Mouse (Mus musculus) cerebellum, postnatal 10 days (tissue): ENCODE measurements around the gene Mrpl51.

Source experiments
- DNase-seq, 2 experiments: peaks; one replicate each; pipeline ENCODE4 v3.0.0; 2021; ENCODE audit warnings: mixed read lengths in 2 of 2

Mrpl51 gene

DNA sequence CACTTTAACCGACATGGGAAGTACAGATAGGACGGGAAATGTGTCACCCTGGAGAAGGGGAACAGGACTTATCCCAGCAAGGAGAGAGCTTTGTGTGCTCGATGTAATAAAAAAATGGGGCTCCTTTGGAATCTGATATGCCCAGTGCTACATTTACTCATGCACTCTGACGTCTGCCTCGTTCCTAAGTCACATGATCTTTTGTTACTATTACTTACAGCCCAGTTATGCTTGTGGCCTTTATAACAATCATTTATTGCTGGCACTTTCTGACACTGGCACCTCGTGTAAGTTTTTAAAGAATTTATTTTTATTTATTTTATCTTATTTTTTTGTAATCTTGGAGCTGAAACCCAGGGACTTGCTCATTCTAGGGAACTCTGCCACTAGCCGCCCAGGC, 1.8 kb downstream of the Mrpl51 start:
- DNase-seq = no peak

- no peak for DNase-seq
These were observed 4.0 kb downstream of the Mrpl51 start for GRCm38 (mm10) chr6:125195541-125196075.

GRCm38 (mm10) chr6:125196301-125196700, 4.7 kb downstream of the Mrpl51 start:
- no peak for DNase-seq

DNA sequence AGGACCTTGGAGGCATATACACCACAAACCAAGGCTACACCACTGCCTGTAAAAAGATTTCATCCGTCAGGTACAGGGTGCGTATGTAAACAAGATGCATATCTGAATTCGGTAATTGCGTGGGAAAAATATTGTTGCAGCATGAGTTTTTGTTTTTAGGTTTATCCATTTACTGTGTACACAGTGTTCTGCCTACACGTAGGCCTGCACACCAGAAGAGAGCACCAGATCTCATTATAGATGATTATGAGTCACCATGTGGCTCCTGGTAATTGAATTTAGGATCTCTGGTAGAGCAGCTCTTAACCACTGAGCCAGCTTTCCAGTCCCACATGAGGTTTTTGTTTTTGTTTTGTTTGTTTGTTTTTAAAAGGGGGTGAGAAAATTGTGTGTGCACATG, 5.6 kb downstream of the Mrpl51 start:
- no peak for DNase-seq

DNA sequence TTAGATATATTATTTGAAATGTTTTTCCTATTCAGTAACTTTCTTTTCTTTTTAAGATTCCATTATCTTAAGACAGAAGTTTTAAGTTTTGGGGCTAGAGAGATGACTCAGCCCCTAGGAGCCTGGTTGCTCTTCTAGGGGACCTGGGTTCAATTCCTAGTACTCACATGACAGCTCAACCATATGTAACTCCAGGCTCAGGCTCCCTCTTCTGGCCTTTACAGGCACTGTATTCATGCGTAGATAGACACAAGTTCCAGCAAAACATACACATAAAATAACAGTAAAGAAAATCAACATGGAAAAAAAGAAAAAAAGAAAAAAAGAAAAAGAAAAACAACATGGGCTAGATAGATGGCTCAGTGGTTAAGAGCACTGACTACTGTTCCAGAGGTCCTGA, 18.8 kb downstream of the Mrpl51 start:
- no peak for DNase-seq

- DNase-seq = no peak
These were observed 21.0 kb downstream of the Mrpl51 start for GRCm38 (mm10) chr6:125212621-125213020.

GRCm38 (mm10) chr6:125213129-125213528, 21.5 kb downstream of the Mrpl51 start:
- DNase-seq = no peak

- no peak for DNase-seq
These were observed 22.1 kb downstream of the Mrpl51 start for GRCm38 (mm10) chr6:125213715-125214114.

DNA sequence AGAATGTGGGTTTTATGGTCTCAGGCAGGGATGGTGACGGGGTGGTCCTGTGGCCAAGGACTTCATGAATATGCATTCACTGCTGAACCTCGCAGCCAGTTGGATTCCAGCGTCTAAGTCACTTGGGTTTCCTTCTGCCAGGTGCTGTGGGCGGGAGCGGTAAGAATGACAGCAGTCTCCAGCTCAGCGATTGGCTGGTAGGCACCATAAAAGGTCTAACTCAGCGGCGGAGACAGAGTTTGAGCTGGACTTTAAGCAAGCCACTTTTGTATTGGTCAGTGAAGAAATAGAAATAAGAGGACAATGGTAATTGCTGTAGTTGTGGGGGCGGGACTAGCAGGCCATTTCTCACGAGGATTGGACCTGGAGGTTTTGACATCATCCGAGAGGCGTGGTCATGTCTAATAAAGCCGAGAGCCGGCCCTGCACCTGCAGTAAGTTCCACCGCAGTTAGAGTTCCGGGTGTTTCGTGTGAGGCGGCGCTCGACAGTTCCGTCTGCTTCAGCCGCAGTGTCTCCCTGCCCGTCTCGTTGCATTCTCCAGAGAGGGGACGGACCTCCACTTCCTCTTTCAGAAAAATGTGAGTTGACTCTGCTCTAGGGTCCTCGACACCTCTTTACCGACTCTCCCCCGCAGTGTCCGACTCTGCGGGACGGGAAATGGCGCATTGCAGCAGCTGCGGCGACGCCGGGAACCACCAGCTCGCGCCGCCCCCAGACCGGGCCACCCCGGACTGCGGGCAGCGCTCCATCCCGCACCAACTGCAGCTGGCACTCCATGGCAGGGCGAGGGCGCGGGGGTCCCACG, 23.8 kb downstream of the Mrpl51 start, which contains the start of gene Vamp1:
Gene Vamp1, plus strand, starts transcription at position 404 of the 807 bp plus-strand sequence.
- peak; percentile 96 for DNase-seq

DNA sequence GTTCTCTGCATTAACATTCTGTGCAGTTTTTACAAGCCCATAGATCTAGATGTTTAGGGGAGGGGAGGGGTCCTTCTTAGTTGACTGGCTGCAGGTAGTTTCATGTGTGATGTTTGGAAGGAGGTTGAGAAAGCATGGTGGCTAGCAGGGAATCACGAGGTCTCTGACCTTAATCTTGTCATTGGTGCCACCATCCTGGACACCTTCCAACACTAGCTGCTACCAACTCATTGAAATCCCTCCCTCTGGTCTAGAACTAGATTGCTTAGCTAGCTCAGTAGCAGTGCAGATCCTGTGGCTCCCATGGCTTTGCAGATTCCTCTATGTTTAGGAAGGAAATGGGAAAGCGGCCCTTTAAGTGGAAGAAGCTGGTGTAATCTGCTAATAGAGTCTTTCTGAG, 25.3 kb downstream of the Mrpl51 start:
- DNase-seq = peak; percentile 28 to 45

DNA sequence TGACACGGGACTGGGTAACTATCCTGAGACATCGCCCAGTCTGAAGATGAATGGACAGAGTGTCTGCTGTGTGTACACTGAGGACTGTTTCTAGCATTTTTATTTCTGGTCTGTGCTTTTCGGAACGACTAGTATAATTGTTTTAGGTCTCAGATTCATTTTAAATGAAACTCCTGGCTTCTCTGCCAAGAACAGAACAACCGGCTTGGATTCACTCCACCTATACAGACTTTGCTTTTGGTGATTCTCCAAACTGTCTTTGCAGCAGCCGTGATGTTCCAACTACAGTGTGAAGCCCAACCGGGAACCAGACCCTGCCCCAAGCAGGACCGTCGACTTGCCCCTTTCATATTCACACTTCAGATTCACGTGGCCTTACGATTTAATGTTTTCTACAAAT, 26.3 kb downstream of the Mrpl51 start:
- no peak for DNase-seq

GRCm38 (mm10) chr6:125218963-125219362, 27.4 kb downstream of the Mrpl51 start:
- peak; percentile 77 to 86 for DNase-seq

- no peak for DNase-seq
These were observed 29.6 kb downstream of the Mrpl51 start for GRCm38 (mm10) chr6:125221115-125221745.

GRCm38 (mm10) chr6:125222146-125222545, 30.5 kb downstream of the Mrpl51 start:
- no peak for DNase-seq

- DNase-seq = no peak
These were observed 31.0 kb downstream of the Mrpl51 start for GRCm38 (mm10) chr6:125222577-125222976.

GRCm38 (mm10) chr6:125225518-125226115, 34.0 kb downstream of the Mrpl51 start:
- no peak for DNase-seq

- no peak for DNase-seq
These were observed 39.0 kb downstream of the Mrpl51 start for GRCm38 (mm10) chr6:125230571-125230970.

- DNase-seq = peak; percentile 75 to 77
These were observed 39.8 kb downstream of the Mrpl51 start, which contains the start of gene Tapbpl for GRCm38 (mm10) chr6:125231117-125232044. Gene Tapbpl (minus strand): TSS chr6:125231860.

- peak; percentile 21 to 28 for DNase-seq
These were observed 40.4 kb downstream of the Mrpl51 start for GRCm38 (mm10) chr6:125232045-125232437.

DNA sequence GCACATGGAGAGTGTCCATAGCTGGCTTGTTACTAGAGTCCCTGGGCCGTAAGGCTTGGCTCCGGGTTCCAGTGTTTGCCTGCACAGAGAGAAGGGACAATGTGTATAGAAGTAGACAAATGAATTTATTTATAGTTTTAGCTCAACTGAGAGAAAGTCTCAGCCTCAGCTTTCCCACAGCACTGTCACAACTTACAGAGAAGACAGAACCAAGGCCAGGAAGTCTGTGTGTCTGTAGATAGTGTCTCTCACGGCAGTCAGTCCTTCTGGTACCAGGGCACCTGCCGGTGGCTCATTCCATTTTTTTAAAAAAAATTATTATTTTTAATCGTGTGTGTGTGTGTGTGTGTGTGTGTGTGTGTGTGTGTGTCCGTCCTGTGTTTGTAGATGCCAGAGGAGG, 40.9 kb downstream of the Mrpl51 start:
- DNase-seq = no peak

DNA sequence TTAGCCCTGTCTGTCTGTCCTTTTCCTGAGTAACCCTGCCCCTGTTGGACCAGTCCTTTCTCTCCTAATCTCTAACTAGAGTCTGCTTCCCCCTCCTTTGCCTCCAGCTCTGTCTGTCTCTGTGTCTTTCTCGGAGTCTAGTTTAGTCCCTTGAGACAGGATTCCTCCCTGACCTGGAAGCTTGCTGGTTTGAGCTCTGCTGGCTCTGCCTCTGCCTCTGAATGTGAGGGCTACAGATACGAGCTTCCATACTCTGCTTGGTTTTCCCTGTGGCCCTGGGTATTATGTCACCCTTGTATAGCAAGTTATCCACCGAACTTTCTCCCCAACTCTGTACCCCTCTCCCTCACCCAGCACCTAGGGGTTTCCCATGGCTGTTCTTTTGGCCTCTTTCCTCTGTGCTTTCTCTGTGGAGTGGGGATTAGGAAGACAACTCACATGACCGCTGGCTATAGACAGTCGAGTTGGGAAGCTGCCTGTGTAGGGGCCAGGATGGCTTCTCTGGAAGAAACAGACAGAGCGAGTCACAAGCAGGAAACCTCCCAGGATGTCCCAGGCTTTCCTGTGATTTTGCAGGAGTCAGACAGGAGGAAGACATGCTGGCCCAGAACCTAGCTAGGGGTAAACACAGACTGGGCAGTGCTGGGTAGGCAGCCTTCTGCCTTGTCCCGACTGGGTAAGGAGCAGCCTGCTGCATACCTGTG, 42.4 kb downstream of the Mrpl51 start:
- DNase-seq = no peak

GRCm38 (mm10) chr6:125234520-125234828, 42.9 kb downstream of the Mrpl51 start:
- no peak for DNase-seq
